Mouse (Mus musculus) MEL (cell line): ENCODE measurements around the gene Asb2. TPM values are rescaled to one million over a fixed set of nuclear protein-coding genes. Genes with fewer than 3 reads are reported as not detected.

Experiments used
- DNase-seq: peaks from one replicate; pipeline ENCODE4 v3.0.0; 2011; ENCODE audit warnings: low read depth, low spot score
- H3K27ac ChIP-seq: 2 replicates; pipeline ENCODE4 v1.5.1; 2012; ENCODE audit warnings: low read depth, mild to moderate bottlenecking, control low read depth, low read length, moderate library complexity; ENCODE audit not compliant: control insufficient read depth
- H3K27me3 ChIP-seq, 2 experiments: fragments of 150-350 bp in 1 of 2; sonication (generic) in 1 of 2; 2 replicates each; pipeline ENCODE4 v1.6.1; 2012; ENCODE audit warnings: low read length in 2 of 2, mild to moderate bottlenecking in 2 of 2, improper control_type of control experiment in 1 of 2, moderate library complexity in 1 of 2; ENCODE audit not compliant: insufficient read depth in 2 of 2, control insufficient read depth in 1 of 2
- H3K36me3 ChIP-seq, 2 experiments: 2 replicates each; pipeline ENCODE4 v1.6.1; 2012 to 2014; ENCODE audit warnings: low read length in 2 of 2, improper control_type of control experiment in 1 of 2, inconsistent platforms in 1 of 2, mild to moderate bottlenecking in 1 of 2; ENCODE audit not compliant: insufficient read depth in 2 of 2, control insufficient read depth in 1 of 2
- H3K4me1 ChIP-seq, 2 experiments: fragments of 150-350 bp in 1 of 2; sonication (generic) in 1 of 2; 2 replicates each; pipeline ENCODE4 v1.6.1; 2012; ENCODE audit warnings: low read length in 2 of 2, improper control_type of control experiment in 1 of 2, mild to moderate bottlenecking in 1 of 2; ENCODE audit not compliant: insufficient read depth in 2 of 2, control insufficient read depth in 1 of 2
- H3K4me3 ChIP-seq, 2 experiments: fragments of 150-350 bp in 1 of 2; sonication (generic) in 1 of 2; 2 replicates each; pipeline ENCODE4 v1.5.1; 2012; ENCODE audit warnings: low read depth in 2 of 2, low read length in 2 of 2, mild to moderate bottlenecking in 2 of 2, moderate library complexity in 2 of 2, control low read depth in 1 of 2, improper control_type of control experiment in 1 of 2; ENCODE audit not compliant: control insufficient read depth in 1 of 2, insufficient read depth in 1 of 2
- H3K79me2 ChIP-seq: 2 replicates; pipeline ENCODE4 v1.6.1; 2012; ENCODE audit warnings: mild to moderate bottlenecking, low read length, moderate library complexity; ENCODE audit not compliant: control insufficient read depth, poor library complexity, insufficient read depth
- H3K9ac ChIP-seq: 2 replicates; pipeline ENCODE4 v1.6.1; 2012; ENCODE audit warnings: low read depth, mild to moderate bottlenecking, control low read depth, low read length, moderate library complexity; ENCODE audit not compliant: control insufficient read depth, poor library complexity, severe bottlenecking
- H3K9me3 ChIP-seq: fragments of 150-350 bp; sonication (generic); replicated peaks from 2 replicates; pipeline ENCODE4 v1.6.1; 2012; ENCODE audit warnings: mild to moderate bottlenecking, low read length, improper control_type of control experiment, moderate library complexity; ENCODE audit not compliant: insufficient read depth
- CHD2 ChIP-seq: IDR thresholded peaks from 2 replicates; pipeline ENCODE4 v1.6.1; 2011; ENCODE audit warnings: low read length, improper control_type of control experiment
- CTCF ChIP-seq, 3 experiments: IDR thresholded peaks in 2 of 3; conservative IDR thresholded peaks in 1 of 3; 2 replicates each; pipeline ENCODE4 v1.5.1; 2011 to 2012; ENCODE audit warnings: low read length in 3 of 3, low read depth in 2 of 3, mild to moderate bottlenecking in 2 of 3, improper control_type of control experiment in 1 of 3, inconsistent platforms in 1 of 3, mixed read lengths in 1 of 3, moderate library complexity in 1 of 3; ENCODE audit not compliant: control insufficient read depth in 1 of 3, insufficient read depth in 1 of 3, poor library complexity in 1 of 3, severe bottlenecking in 1 of 3
- E2F4 ChIP-seq: IDR thresholded peaks from 2 replicates; pipeline ENCODE4 v1.6.1; 2011; ENCODE audit warnings: low read depth, low read length, improper control_type of control experiment, borderline replicate concordance
- ELF1 ChIP-seq: IDR thresholded peaks from 2 replicates; pipeline ENCODE4 v1.6.1; 2014; ENCODE audit warnings: low read depth, mild to moderate bottlenecking, inconsistent platforms, low read length, improper control_type of control experiment, moderate library complexity
- EP300 ChIP-seq, 2 experiments: IDR thresholded peaks; 2 replicates each; pipeline ENCODE4 v1.6.1; 2011; ENCODE audit warnings: improper control_type of control experiment in 2 of 2, low read length in 2 of 2, low read depth in 1 of 2, mild to moderate bottlenecking in 1 of 2
- ETS1 ChIP-seq: IDR thresholded peaks from 2 replicates; pipeline ENCODE4 v1.6.1; 2012; ENCODE audit warnings: low read depth, mild to moderate bottlenecking, inconsistent platforms, low read length, improper control_type of control experiment, moderate library complexity
- GABPA ChIP-seq: IDR thresholded peaks from 2 replicates; pipeline ENCODE4 v1.6.1; 2012; ENCODE audit warnings: low read depth, mild to moderate bottlenecking, inconsistent platforms, low read length, improper control_type of control experiment, moderate library complexity
- GATA1 ChIP-seq: IDR thresholded peaks from 2 replicates; pipeline ENCODE4 v1.6.1; 2011; ENCODE audit warnings: low read depth, low read length, improper control_type of control experiment
- HCFC1 ChIP-seq: IDR thresholded peaks from 2 replicates; pipeline ENCODE4 v1.6.1; 2012; ENCODE audit warnings: low read depth, mild to moderate bottlenecking, inconsistent platforms, low read length, improper control_type of control experiment, moderate library complexity
- JUND ChIP-seq: IDR thresholded peaks from 2 replicates; pipeline ENCODE4 v1.6.1; 2011; ENCODE audit warnings: low read depth, mild to moderate bottlenecking, improper control_type of control experiment, low read length
- KAT2A ChIP-seq: conservative IDR thresholded peaks from 2 replicates; pipeline ENCODE4 v1.6.1; 2012; ENCODE audit warnings: low read depth, low read length, improper control_type of control experiment, inconsistent platforms
- MAFK ChIP-seq: IDR thresholded peaks from 2 replicates; pipeline ENCODE4 v1.6.1; 2011; ENCODE audit warnings: low read depth, mild to moderate bottlenecking, low read length, improper control_type of control experiment, borderline replicate concordance
- MAZ ChIP-seq: IDR thresholded peaks from 2 replicates; pipeline ENCODE4 v1.6.1; 2012; ENCODE audit warnings: low read depth, mild to moderate bottlenecking, inconsistent platforms, low read length, improper control_type of control experiment
- MEF2A ChIP-seq: IDR thresholded peaks from 2 replicates; pipeline ENCODE4 v1.6.1; 2014; ENCODE audit warnings: low read depth, mild to moderate bottlenecking, inconsistent platforms, low read length, improper control_type of control experiment; ENCODE audit not compliant: poor library complexity, insufficient replicate concordance, severe bottlenecking; ENCODE audit errors: extremely low read depth
- MXI1 ChIP-seq: IDR thresholded peaks from 2 replicates; pipeline ENCODE4 v1.6.1; 2011; ENCODE audit warnings: mild to moderate bottlenecking, low read depth, low read length, improper control_type of control experiment
- NELFE ChIP-seq: IDR thresholded peaks from 2 replicates; pipeline ENCODE4 v1.6.1; 2011; ENCODE audit warnings: low read depth, low read length, improper control_type of control experiment
- POLR2AphosphoS2 ChIP-seq: IDR thresholded peaks from 2 replicates; pipeline ENCODE4 v1.6.1; 2011; ENCODE audit warnings: low read length, improper control_type of control experiment
- SIN3A ChIP-seq: IDR thresholded peaks from 2 replicates; pipeline ENCODE4 v1.6.1; 2012; ENCODE audit warnings: low read length, improper control_type of control experiment, inconsistent platforms
- SMC3 ChIP-seq: IDR thresholded peaks from 2 replicates; pipeline ENCODE4 v1.6.1; 2011; ENCODE audit warnings: low read depth, low read length, improper control_type of control experiment
- TAL1 ChIP-seq: IDR thresholded peaks from 2 replicates; pipeline ENCODE4 v1.6.1; 2012; ENCODE audit warnings: mild to moderate bottlenecking, inconsistent platforms, low read length, moderate library complexity, mixed read lengths
- TCF12 ChIP-seq: IDR thresholded peaks from 2 replicates; pipeline ENCODE4 v1.6.1; 2014; ENCODE audit warnings: low read depth, mild to moderate bottlenecking, inconsistent platforms, low read length, improper control_type of control experiment, moderate library complexity
- UBTF ChIP-seq: IDR thresholded peaks from 2 replicates; pipeline ENCODE4 v1.6.1; 2012; ENCODE audit warnings: low read depth, mild to moderate bottlenecking, inconsistent platforms, low read length, improper control_type of control experiment, moderate library complexity, borderline replicate concordance; ENCODE audit not compliant: insufficient read depth
- USF1 ChIP-seq: IDR thresholded peaks from 2 replicates; pipeline ENCODE4 v1.6.1; 2014; ENCODE audit warnings: low read depth, mild to moderate bottlenecking, inconsistent platforms, low read length, improper control_type of control experiment, moderate library complexity
- USF2 ChIP-seq, 2 experiments: IDR thresholded peaks; 2 replicates each; pipeline ENCODE4 v1.6.1; 2011 to 2012; ENCODE audit warnings: improper control_type of control experiment in 2 of 2, low read length in 2 of 2, borderline replicate concordance in 1 of 2, inconsistent platforms in 1 of 2, low read depth in 1 of 2, mild to moderate bottlenecking in 1 of 2; ENCODE audit not compliant: insufficient read depth in 1 of 2
- ZC3H11A ChIP-seq: IDR thresholded peaks from 2 replicates; pipeline ENCODE4 v1.6.1; 2012; ENCODE audit warnings: low read depth, mild to moderate bottlenecking, inconsistent platforms, low read length, improper control_type of control experiment
- ZMIZ1 ChIP-seq: IDR thresholded peaks from 2 replicates; pipeline ENCODE4 v1.6.1; 2012; ENCODE audit warnings: low read depth, mild to moderate bottlenecking, inconsistent platforms, low read length, improper control_type of control experiment, moderate library complexity
- ZNF384 ChIP-seq: IDR thresholded peaks from 2 replicates; pipeline ENCODE4 v1.6.1; 2012; ENCODE audit warnings: low read depth, mild to moderate bottlenecking, inconsistent platforms, low read length, improper control_type of control experiment
- polyA plus RNA-seq, 2 experiments: library from polyadenylated mRNA; stranded (reverse) in 1 of 2; unstranded in 1 of 2; fragments of >175 nt in 1 of 2; fragments of >200 nt in 1 of 2; gene quantifications; 2 replicates each; pipeline versions ENCODE4 v1.2.1 to v1.2.4; 2012; ENCODE audit warnings: low replicate concordance in 2 of 2, low read depth in 1 of 2; ENCODE audit not compliant: insufficient read length in 2 of 2, insufficient read depth in 1 of 2, missing spikeins in 1 of 2
- total RNA-seq: library from RNA; depleted of rRNA; stranded (reverse); fragments of 300-350 nt; gene quantifications from 2 replicates; pipeline ENCODE4 v1.2.3, GENCODE M21; 2012

Asb2 gene
- total and polyA plus RNA-seq, 3 experiments: 0.18 TPM; not detected in 2

DNA sequence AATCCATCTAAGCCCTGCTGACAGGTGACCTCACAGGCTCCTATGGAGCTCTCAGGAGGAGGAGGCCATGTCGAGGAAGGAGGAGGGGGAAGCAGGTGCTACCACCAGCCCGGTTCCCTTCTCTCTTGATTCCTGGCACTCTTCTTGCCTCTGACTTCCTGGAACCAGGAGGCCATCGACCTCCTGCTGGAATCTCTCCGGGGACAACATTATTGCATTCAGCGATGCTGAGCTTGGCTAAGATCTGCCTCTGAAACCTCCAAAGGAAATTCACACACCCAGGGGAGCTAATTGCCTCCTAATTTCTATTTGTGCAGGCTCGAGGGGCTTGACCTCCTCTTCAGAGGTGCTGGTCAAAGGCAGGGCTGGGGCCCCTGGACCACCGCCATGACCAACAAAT lies 28.7 kb downstream of the Asb2 start:
- Histone ChIP-seq H3K9me3 (no peaks in the 10 kb centered on the region), H3K9ac (no peak overlapping the region), H3K4me1 (peaks cover 0 to 2% of the 10 kb centered on the region in 2 experiments; a peak in 1 of 4 replicates), H3K4me3 (no peak overlapping the region), H3K36me3 (no peaks in the 10 kb centered on the region)
- no peak for DNase-seq
- no peak for TF ChIP-seq GATA1
- TF ChIP-seq JUND: no peak
- no peak for TF ChIP-seq CTCF (IDR thresholded peaks at IDR 0.05 in 2 of 3, conservative IDR thresholded peaks at IDR 0.05 in 1 of 3; ENCODE audit: control insufficient read depth in 1 of 3, insufficient read depth in 1 of 3, low read depth in 2 of 3, low read length in 3 of 3, poor library complexity in 1 of 3, severe bottlenecking in 1 of 3)
- no peak for TF ChIP-seq MAZ
- no peak for TF ChIP-seq ELF1
- no peak for TF ChIP-seq MEF2A
- no peak for TF ChIP-seq SIN3A
- no peak for TF ChIP-seq SMC3
- no peak for TF ChIP-seq ETS1
- no peak for TF ChIP-seq ZC3H11A
- no peak for TF ChIP-seq KAT2A
- TF ChIP-seq USF2 (IDR thresholded peaks at IDR 0.05; ENCODE audit: borderline replicate concordance in 1 of 2, insufficient read depth in 1 of 2, low read depth in 1 of 2, low read length in 2 of 2): no peak
- TF ChIP-seq, all 39 proteins: peak for 0
- no peak overlapping the region for H3K27ac ChIP-seq
- no peaks in the 10 kb centered on the region for H3K79me2 ChIP-seq
- H3K27me3 ChIP-seq: no peaks in the 10 kb centered on the region

DNA sequence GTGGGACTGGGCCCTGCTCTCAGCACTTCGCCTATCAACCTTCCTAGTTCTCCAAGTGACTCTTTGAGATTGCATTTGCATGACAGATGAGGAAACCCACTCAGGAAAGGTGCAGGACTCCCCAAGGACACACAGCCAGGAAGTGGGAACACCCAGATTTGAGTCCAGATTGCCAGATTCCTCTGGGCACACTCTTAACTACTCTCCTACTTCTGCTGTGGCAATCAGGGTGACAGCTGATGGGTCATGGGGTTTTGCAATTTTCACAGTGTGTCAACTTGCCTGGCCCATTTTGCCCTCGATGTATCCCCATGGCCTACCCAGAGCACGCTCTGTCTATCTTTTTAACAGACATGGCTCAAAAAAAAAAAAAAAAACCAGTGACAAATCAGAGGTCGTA lies 29.2 kb downstream of the Asb2 start:
- TF ChIP-seq EP300 (IDR thresholded peaks at IDR 0.05; ENCODE audit: low read depth in 1 of 2, low read length in 2 of 2): no peak
- no peak for TF ChIP-seq MXI1
- TF ChIP-seq ETS1: no peak
- TF ChIP-seq USF1: no peak
- TF ChIP-seq CHD2: no peak
- TF ChIP-seq E2F4: no peak
- no peak for TF ChIP-seq POLR2AphosphoS2
- no peak for TF ChIP-seq TCF12
- no peak for TF ChIP-seq GATA1
- no peak for TF ChIP-seq ZNF384
- TF ChIP-seq ZMIZ1: no peak
- TF ChIP-seq TAL1: no peak
- no peak for TF ChIP-seq MAFK
- TF ChIP-seq UBTF: no peak
- TF ChIP-seq HCFC1: no peak
- TF ChIP-seq SIN3A: no peak
- TF ChIP-seq GABPA: no peak
- TF ChIP-seq ZC3H11A: no peak
- TF ChIP-seq NELFE: no peak
- no peaks in the 10 kb centered on the region for H3K9me3 ChIP-seq

More for the DNA sequence above, 29.2 kb downstream of the Asb2 start:
- Histone ChIP-seq H3K36me3 (no peaks in the 10 kb centered on the region), H3K27me3 (no peaks in the 10 kb centered on the region), H3K79me2 (no peaks in the 10 kb centered on the region), H3K27ac (no peak overlapping the region), H3K4me3 (no peak overlapping the region), H3K9ac (no peak overlapping the region), H3K4me1 (peaks cover 0 to 2% of the 10 kb centered on the region in 2 experiments; a peak in 1 of 4 replicates)
- DNase-seq: no peak
